Mouse (Mus musculus) C2C12 (cell line): ENCODE measurements around the gene Gm43517.

Source experiments
- CTCF ChIP-seq: IDR thresholded peaks from one replicate; pipeline ENCODE4 v1.5.1; 2011; ENCODE audit not compliant: control insufficient read depth, insufficient read depth, insufficient read length
- MAX ChIP-seq: IDR thresholded peaks from one replicate; pipeline ENCODE4 v1.6.1; 2011; ENCODE audit warnings: mild to moderate bottlenecking, control low read depth
- MYOG ChIP-seq: IDR thresholded peaks from one replicate; pipeline ENCODE4 v1.6.1; 2011; ENCODE audit not compliant: control insufficient read depth, insufficient read length; ENCODE audit errors: extremely low read depth
- USF1 ChIP-seq: IDR thresholded peaks from one replicate; pipeline ENCODE4 v1.6.1; 2011; ENCODE audit warnings: low read depth, mild to moderate bottlenecking, control low read depth, moderate library complexity

- TF ChIP-seq CTCF (no peak), USF1 (no peak), MYOG (no peak), MAX (no peak)
These were observed 35.3 kb upstream of the Gm43517 start for GRCm38 (mm10) chr12:49349697-49350096.
